Mouse (Mus musculus) lung, adult 2 months (tissue): ENCODE results near the gene Syce1.

Experiments used
- CTCF ChIP-seq: fragments of 200-500 bp; IDR thresholded peaks from 2 replicates; pipeline ENCODE4 v1.5.1; 2011; ENCODE audit warnings: mild to moderate bottlenecking, low read length, control low read depth; ENCODE audit not compliant: insufficient read depth
- POLR2A ChIP-seq: fragments of 200-500 bp; IDR thresholded peaks from 2 replicates; pipeline ENCODE4 v1.6.1; 2011; ENCODE audit warnings: low read depth, mild to moderate bottlenecking, control low read depth, low read length, borderline replicate concordance; ENCODE audit errors: extremely low read depth

DNA sequence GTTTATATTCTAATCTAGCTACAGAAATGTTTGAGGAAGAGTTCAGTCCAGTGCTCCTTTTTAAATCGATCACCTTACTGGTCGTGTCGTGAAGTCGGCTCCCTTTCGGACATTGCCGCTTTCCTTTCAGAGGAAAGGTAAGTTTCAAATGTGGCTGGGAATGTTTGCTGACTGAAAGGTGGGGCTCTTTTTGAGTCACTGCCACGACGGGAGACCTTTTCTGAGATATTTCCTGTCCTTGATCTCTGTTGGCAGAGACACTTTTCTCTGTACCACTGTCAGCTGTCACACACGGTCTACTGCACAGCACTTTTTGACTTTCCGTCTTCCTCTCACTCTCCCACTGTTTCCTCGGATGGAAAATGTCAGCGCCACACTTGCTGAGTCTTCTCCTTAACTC is 25.2 kb upstream of the Syce1 start:
- TF ChIP-seq CTCF (no peak), POLR2A (no peak)
